Mouse (Mus musculus): ENCODE measurements around the gene Gstm4. TPM values are rescaled to one million over a fixed set of nuclear protein-coding genes. Genes with fewer than 3 reads are reported as not detected.
A peak's percentile ranks its signal among the peaks of the same experiment; 100 is the strongest.

The Gstm4 gene
- polyA plus RNA-seq (2014; fragmentation: Nextera tagmentation; extraction: Ambion mirVana): 15.2 and 15.8 TPM in 2 replicates

GRCm38 (mm10) chr3:108044394-108045140 lies at the start of gene Gstm4:
Gstm4 (minus strand) TSS chr3:108044894.
- peak within 1 kb of the TSS; percentile 81 for H3K4me2 ChIP-seq
- H3K36me3 ChIP-seq (ENCODE audit: control insufficient read depth, insufficient read depth, low read length): no peaks in the 10 kb centered on the region
- H3K27me3 ChIP-seq (ENCODE audit: control insufficient read depth, insufficient read depth, low read length): no peaks in the 10 kb centered on the region
- 7% methylated on average over 29 of the region's 29 CpGs for WGBS
- no peak within 1 kb of the TSS for H3K27ac ChIP-seq (ENCODE audit: low read depth, low read length)
- peak within 1 kb of the TSS; percentile 57 for H3K9ac ChIP-seq (ENCODE audit: low read length)
- peak within 1 kb of the TSS; percentile 48 for H3K4me3 ChIP-seq (ENCODE audit: low read depth, low read length)
- H3K9me3 ChIP-seq (ENCODE audit: control insufficient read depth, low read length): no peaks in the 10 kb centered on the region
- H3K4me1 ChIP-seq (ENCODE audit: control insufficient read depth, insufficient read depth, low read length): peaks cover 4% of the 10 kb centered on the region
- DNase-seq (ENCODE audit: low spot score, missing footprints) (peak; percentile 95), ATAC-seq (ENCODE audit: low FRiP score) (peak; percentile 94)

- ATAC-seq (ENCODE audit: low FRiP score): no peak
Observed at GRCm38 (mm10) chr3:108094146-108094545, 49.5 kb upstream of the Gstm4 start.

GRCm38 (mm10) chr3:108093306-108093705 lies 48.6 kb upstream of the Gstm4 start:
- no peaks in the 10 kb centered on the region for H3K36me3 ChIP-seq (ENCODE audit: control insufficient read depth, insufficient read depth, low read length)
- 55% methylated on average over 6 of the region's 6 CpGs for WGBS
- ATAC-seq (ENCODE audit: low FRiP score): no peak
- no peak overlapping the region for H3K9ac ChIP-seq (ENCODE audit: low read length)
- H3K4me2 ChIP-seq: no peak overlapping the region
- no peak overlapping the region for H3K27ac ChIP-seq (ENCODE audit: low read depth, low read length)
- no peaks in the 10 kb centered on the region for H3K4me1 ChIP-seq (ENCODE audit: control insufficient read depth, insufficient read depth, low read length)
- H3K27me3 ChIP-seq (ENCODE audit: control insufficient read depth, insufficient read depth, low read length): no peaks in the 10 kb centered on the region; the same call in 1 of the 2 replicates
- no peak overlapping the region for H3K4me3 ChIP-seq (ENCODE audit: low read depth, low read length)
- H3K9me3 ChIP-seq (ENCODE audit: control insufficient read depth, low read length): no peaks in the 10 kb centered on the region
- no peak for DNase-seq (ENCODE audit: low spot score, missing footprints)

More at GRCm38 (mm10) chr3:108094146-108094545, 49.5 kb upstream of the Gstm4 start:
- Histone ChIP-seq H3K27me3 (ENCODE audit: control insufficient read depth, insufficient read depth, low read length) (no peaks in the 10 kb centered on the region; the same call in 1 of the 2 replicates), H3K27ac (ENCODE audit: low read depth, low read length) (no peak overlapping the region), H3K9ac (ENCODE audit: low read length) (no peak overlapping the region), H3K36me3 (ENCODE audit: control insufficient read depth, insufficient read depth, low read length) (no peaks in the 10 kb centered on the region), H3K9me3 (ENCODE audit: control insufficient read depth, low read length) (no peaks in the 10 kb centered on the region), H3K4me3 (ENCODE audit: low read depth, low read length) (no peak overlapping the region), H3K4me2 (no peak overlapping the region), H3K4me1 (ENCODE audit: control insufficient read depth, insufficient read depth, low read length) (no peaks in the 10 kb centered on the region)
- WGBS: 82% methylated on average over 1 of the region's 1 CpGs
- DNase-seq (ENCODE audit: low spot score, missing footprints): no peak

DNA sequence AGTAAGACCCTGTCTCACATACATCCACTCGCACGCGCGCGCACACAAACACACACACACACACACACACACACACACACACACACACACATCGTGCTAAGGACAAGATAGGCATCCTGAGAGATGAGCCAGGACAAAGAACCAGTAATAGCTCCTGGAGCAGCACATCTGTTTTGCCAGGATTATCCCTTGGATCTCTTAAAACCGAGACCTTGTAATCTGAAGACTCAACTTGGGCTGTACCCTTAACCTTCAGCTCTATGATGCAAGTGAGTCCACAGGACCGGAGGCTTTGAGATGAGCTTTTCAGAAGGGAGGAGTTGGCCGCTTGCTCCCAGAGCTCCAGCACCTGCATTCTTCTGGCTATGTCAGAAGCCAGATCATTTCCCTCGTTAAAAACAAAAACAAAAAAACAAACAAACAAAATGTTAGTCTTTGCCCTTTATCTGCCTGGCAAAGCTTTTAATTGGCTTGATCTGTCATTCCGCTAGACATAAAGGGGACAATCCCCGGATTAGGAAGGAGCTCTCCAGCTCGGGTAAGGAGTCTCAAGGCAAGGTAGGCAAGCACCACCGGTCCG lies 47.9 kb upstream of the Gstm4 start, which contains the start of gene Gnat2:
Gene Gnat2, plus strand, starts transcription at position 254 of the 580 bp plus-strand sequence.
- Histone ChIP-seq H3K4me1 (ENCODE audit: control insufficient read depth, insufficient read depth, low read length) (no peaks in the 10 kb centered on the region), H3K36me3 (ENCODE audit: control insufficient read depth, insufficient read depth, low read length) (no peaks in the 10 kb centered on the region), H3K27me3 (ENCODE audit: control insufficient read depth, insufficient read depth, low read length) (no peaks in the 10 kb centered on the region; the same call in 1 of the 2 replicates), H3K9me3 (ENCODE audit: control insufficient read depth, low read length) (no peaks in the 10 kb centered on the region), H3K4me3 (ENCODE audit: low read depth, low read length) (no peak within 1 kb of the TSS), H3K27ac (ENCODE audit: low read depth, low read length) (no peak within 1 kb of the TSS), H3K4me2 (no peak within 1 kb of the TSS), H3K9ac (ENCODE audit: low read length) (no peak within 1 kb of the TSS)
- WGBS: 61% methylated on average over 15 of the region's 15 CpGs
- ATAC-seq (ENCODE audit: low FRiP score): no peak
- DNase-seq (ENCODE audit: low spot score, missing footprints): no peak

DNA sequence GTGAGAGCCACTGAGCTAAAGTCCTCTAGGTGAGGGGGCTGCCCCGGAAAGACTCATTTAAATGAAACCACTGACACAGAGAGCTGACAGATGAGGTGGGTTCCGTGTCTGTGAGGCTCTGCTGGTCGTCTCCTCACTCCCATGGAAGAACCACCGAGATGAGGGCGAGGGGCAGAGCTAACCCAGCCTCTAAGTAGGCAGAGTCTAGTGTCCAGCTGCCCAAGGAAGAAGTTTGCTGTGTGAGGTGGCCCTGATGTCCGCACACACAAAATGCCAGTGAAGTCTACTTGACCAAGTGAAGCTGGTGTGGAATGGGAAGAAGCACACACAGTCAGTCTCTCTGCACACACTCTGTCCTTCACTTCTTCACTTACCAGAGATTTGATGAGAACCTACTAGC lies 47.3 kb upstream of the Gstm4 start:
- no peak for DNase-seq (ENCODE audit: low spot score, missing footprints)
- H3K4me3 ChIP-seq (ENCODE audit: low read depth, low read length): no peak overlapping the region
- 77% methylated on average over 6 of the region's 6 CpGs for WGBS
- ATAC-seq (ENCODE audit: low FRiP score): no peak
- H3K4me2 ChIP-seq: no peak overlapping the region
- H3K9me3 ChIP-seq (ENCODE audit: control insufficient read depth, low read length): no peaks in the 10 kb centered on the region
- H3K4me1 ChIP-seq (ENCODE audit: control insufficient read depth, insufficient read depth, low read length): no peaks in the 10 kb centered on the region
- H3K9ac ChIP-seq (ENCODE audit: low read length): no peak overlapping the region
- no peaks in the 10 kb centered on the region for H3K36me3 ChIP-seq (ENCODE audit: control insufficient read depth, insufficient read depth, low read length)
- H3K27me3 ChIP-seq (ENCODE audit: control insufficient read depth, insufficient read depth, low read length): no peaks in the 10 kb centered on the region; the same call in 1 of the 2 replicates
- H3K27ac ChIP-seq (ENCODE audit: low read depth, low read length): no peak overlapping the region

DNA sequence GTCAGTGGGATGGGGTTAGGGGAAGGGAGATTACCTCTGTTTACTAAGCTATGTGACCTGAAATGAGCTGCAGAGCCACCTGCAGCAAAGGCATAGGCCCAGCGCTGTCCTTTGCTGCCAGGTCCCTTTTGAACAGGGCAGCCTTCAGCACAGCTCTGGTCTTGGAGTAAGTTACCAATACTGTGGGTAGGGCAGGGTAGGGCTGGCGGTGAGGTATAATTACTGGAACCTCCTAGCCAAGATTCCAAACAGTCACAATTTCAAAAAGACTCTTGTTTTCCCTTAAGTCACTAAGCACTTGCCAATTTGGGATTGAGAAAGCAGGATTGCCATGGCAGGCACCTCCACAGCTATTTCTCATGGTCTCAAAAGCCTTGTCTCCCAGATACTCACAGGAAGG lies 45.9 kb upstream of the Gstm4 start:
- H3K27ac ChIP-seq (ENCODE audit: low read depth, low read length): no peak overlapping the region
- H3K9ac ChIP-seq (ENCODE audit: low read length): no peak overlapping the region
- WGBS: 84% methylated on average over 2 of the region's 2 CpGs
- ATAC-seq (ENCODE audit: low FRiP score) (no peak), DNase-seq (ENCODE audit: low spot score, missing footprints) (no peak)
- H3K4me1 ChIP-seq (ENCODE audit: control insufficient read depth, insufficient read depth, low read length): peaks cover 4% of the 10 kb centered on the region
- H3K4me2 ChIP-seq: no peak overlapping the region
- no peaks in the 10 kb centered on the region for H3K36me3 ChIP-seq (ENCODE audit: control insufficient read depth, insufficient read depth, low read length)
- H3K4me3 ChIP-seq (ENCODE audit: low read depth, low read length): no peak overlapping the region
- H3K9me3 ChIP-seq (ENCODE audit: control insufficient read depth, low read length): no peaks in the 10 kb centered on the region
- no peaks in the 10 kb centered on the region; the same call in 1 of the 2 replicates for H3K27me3 ChIP-seq (ENCODE audit: control insufficient read depth, insufficient read depth, low read length)

- 47% methylated on average over 2 of the region's 2 CpGs for WGBS
- H3K4me3 ChIP-seq (ENCODE audit: low read depth, low read length): no peak overlapping the region
- H3K9ac ChIP-seq (ENCODE audit: low read length): no peak overlapping the region
- no peak for ATAC-seq (ENCODE audit: low FRiP score)
- H3K27ac ChIP-seq (ENCODE audit: low read depth, low read length): no peak overlapping the region
- H3K4me1 ChIP-seq (ENCODE audit: control insufficient read depth, insufficient read depth, low read length): peaks cover 6% of the 10 kb centered on the region
- H3K9me3 ChIP-seq (ENCODE audit: control insufficient read depth, low read length): no peaks in the 10 kb centered on the region
- no peak overlapping the region for H3K4me2 ChIP-seq
- H3K27me3 ChIP-seq (ENCODE audit: control insufficient read depth, insufficient read depth, low read length): no peaks in the 10 kb centered on the region; the same call in 1 of the 2 replicates
- no peak for DNase-seq (ENCODE audit: low spot score, missing footprints)
- H3K36me3 ChIP-seq (ENCODE audit: control insufficient read depth, insufficient read depth, low read length): no peaks in the 10 kb centered on the region
Observed at GRCm38 (mm10) chr3:108089916-108090315, 45.2 kb upstream of the Gstm4 start.

DNA sequence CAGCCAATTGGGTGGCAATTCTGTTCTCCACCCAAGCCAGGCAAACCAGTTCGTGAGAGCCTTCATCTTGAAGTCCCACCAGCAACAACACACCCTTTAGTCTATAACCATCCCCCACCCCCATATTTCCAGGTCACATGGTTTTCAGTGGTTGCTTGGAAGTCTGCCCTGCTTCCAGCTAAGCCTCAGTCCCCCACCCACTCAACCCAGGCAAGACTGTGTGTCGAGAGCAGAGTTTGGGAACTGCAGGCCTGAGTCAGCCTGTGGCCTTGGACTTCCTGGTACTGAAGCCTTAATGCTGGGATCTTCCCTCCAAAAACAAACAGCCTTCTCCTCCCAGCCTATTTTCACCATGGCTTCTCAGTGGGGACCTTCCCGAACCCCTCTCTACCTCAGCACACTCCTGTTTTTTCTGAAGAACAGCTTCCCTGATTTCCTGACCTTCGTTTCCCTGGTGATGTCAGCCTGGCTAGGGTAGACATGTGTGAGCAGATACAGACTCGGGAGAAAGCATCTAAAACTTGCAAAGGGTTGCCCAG lies 44.2 kb upstream of the Gstm4 start:
- DNase-seq (ENCODE audit: low spot score, missing footprints) (no peak), ATAC-seq (ENCODE audit: low FRiP score) (no peak)
- Histone ChIP-seq H3K9me3 (ENCODE audit: control insufficient read depth, low read length) (no peaks in the 10 kb centered on the region), H3K4me2 (no peak overlapping the region), H3K4me1 (ENCODE audit: control insufficient read depth, insufficient read depth, low read length) (peaks cover 15% of the 10 kb centered on the region), H3K9ac (ENCODE audit: low read length) (no peak overlapping the region), H3K4me3 (ENCODE audit: low read depth, low read length) (no peak overlapping the region), H3K36me3 (ENCODE audit: control insufficient read depth, insufficient read depth, low read length) (no peaks in the 10 kb centered on the region), H3K27ac (ENCODE audit: low read depth, low read length) (no peak overlapping the region), H3K27me3 (ENCODE audit: control insufficient read depth, insufficient read depth, low read length) (no peaks in the 10 kb centered on the region; the same call in 1 of the 2 replicates)
- 39% methylated on average over 5 of the region's 5 CpGs for WGBS

DNA sequence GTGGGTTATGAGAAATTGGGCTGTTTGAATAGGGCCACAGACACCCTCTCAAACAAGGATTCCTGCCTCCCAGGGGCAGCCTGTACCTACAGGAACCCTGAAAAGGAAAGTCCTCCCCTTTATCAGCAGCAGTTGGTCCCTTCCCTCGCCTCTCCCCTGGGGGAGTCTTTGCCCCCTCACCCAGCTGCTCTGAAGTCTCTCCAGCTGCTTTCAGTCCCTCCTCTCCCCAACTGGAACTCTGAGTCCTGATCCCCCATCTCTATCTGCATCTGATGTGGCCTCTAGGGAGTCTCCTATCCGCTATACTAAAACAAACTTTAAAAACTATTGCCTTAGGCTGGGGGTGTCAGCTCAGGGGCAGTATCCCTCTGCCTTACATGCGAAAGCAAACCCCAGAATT lies 42.6 kb upstream of the Gstm4 start:
- Histone ChIP-seq H3K4me1 (ENCODE audit: control insufficient read depth, insufficient read depth, low read length) (peaks cover 23% of the 10 kb centered on the region), H3K9me3 (ENCODE audit: control insufficient read depth, low read length) (no peaks in the 10 kb centered on the region), H3K4me2 (no peak overlapping the region), H3K36me3 (ENCODE audit: control insufficient read depth, insufficient read depth, low read length) (no peaks in the 10 kb centered on the region), H3K27me3 (ENCODE audit: control insufficient read depth, insufficient read depth, low read length) (no peaks in the 10 kb centered on the region; the same call in 1 of the 2 replicates), H3K9ac (ENCODE audit: low read length) (no peak overlapping the region), H3K4me3 (ENCODE audit: low read depth, low read length) (no peak overlapping the region), H3K27ac (ENCODE audit: low read depth, low read length) (no peak overlapping the region)
- ATAC-seq (ENCODE audit: low FRiP score): no peak
- DNase-seq (ENCODE audit: low spot score, missing footprints): no peak
- WGBS: 83% methylated on average over 3 of the region's 3 CpGs

Data from midbrain, embryonic 11.5 days (tissue).